In genomic region chr2:91263692-91264660, GRCm38 (mm10) we compare ENCODE assay signal across 8 mouse cellular contexts. TPM values are rescaled to one million over a fixed set of nuclear protein-coding genes. Genes with fewer than 3 reads are reported as not detected.
DNase-seq lines count a peak whose midpoint lies in the region; ATAC-seq and TF ChIP-seq lines count a peak whose summit lies in the region.

No protein-coding gene starts in this region.

- peaks cover 55% of the 10 kb centered on the region for H3K36me3 ChIP-seq in kidney, embryonic 15.5 days
- H3K36me3 ChIP-seq in embryonic facial prominence, embryonic 13.5 days: peaks cover 59% of the 10 kb centered on the region
- peaks cover 15% of the 10 kb centered on the region for H3K36me3 ChIP-seq in hindbrain, embryonic 16.5 days (ENCODE audit: control insufficient read depth, insufficient read depth, low read length)
- peaks cover 12% of the 10 kb centered on the region for H3K36me3 ChIP-seq in midbrain, postnatal 0 days (ENCODE audit: insufficient read depth, low read length)

- 80% methylated on average over 17 of the region's 17 CpGs for WGBS in kidney, embryonic 15.5 days
- WGBS in embryonic facial prominence, embryonic 13.5 days: 90% methylated on average over 17 of the region's 17 CpGs
- WGBS in hindbrain, embryonic 16.5 days: 89% methylated on average over 17 of the region's 17 CpGs
- 90% methylated on average over 17 of the region's 17 CpGs for WGBS in midbrain, postnatal 0 days

- H3K4me2 ChIP-seq in kidney, embryonic 15.5 days: peak overlapping the region; percentile 66
- peak overlapping the region; percentile 82 for H3K4me2 ChIP-seq in embryonic facial prominence, embryonic 13.5 days
- peak overlapping the region; percentile 90 for H3K4me2 ChIP-seq in hindbrain, embryonic 16.5 days (ENCODE audit: low read length)
- peak overlapping the region; percentile 62 for H3K4me2 ChIP-seq in midbrain, postnatal 0 days (ENCODE audit: low read depth, low read length, poor library complexity, severe bottlenecking)

- TF ChIP-seq CTCF in midbrain, postnatal 0 days (IDR thresholded peaks at IDR 0.05): no peak

- DNase-seq in kidney, postnatal 14 days: no peak
- no peak for DNase-seq in midbrain, postnatal 0 days (ENCODE audit: low spot score)
- DNase-seq in gastrocnemius, postnatal 4 days (ENCODE audit: low spot score in 2 of 2): no peak
- no peak for DNase-seq in thymus, postnatal 25 days
- DNase-seq in right cerebral cortex, adult 18-20 months: no peak

- peaks cover 26% of the 10 kb centered on the region for H3K4me1 ChIP-seq in kidney, embryonic 15.5 days
- peaks cover 25% of the 10 kb centered on the region for H3K4me1 ChIP-seq in embryonic facial prominence, embryonic 13.5 days
- H3K4me1 ChIP-seq in hindbrain, embryonic 16.5 days (ENCODE audit: control insufficient read depth, insufficient read depth, low read depth, low read length): peaks cover 15% of the 10 kb centered on the region
- H3K4me1 ChIP-seq in midbrain, postnatal 0 days (ENCODE audit: insufficient read depth, low read length): peaks cover 12% of the 10 kb centered on the region

- H3K9ac ChIP-seq in kidney, embryonic 15.5 days: peak overlapping the region; percentile 44
- H3K9ac ChIP-seq in embryonic facial prominence, embryonic 13.5 days: peak overlapping the region; percentile 96
- H3K9ac ChIP-seq in hindbrain, embryonic 16.5 days (ENCODE audit: low read depth, low read length): peak overlapping the region; percentile 95
- peak overlapping the region; percentile 44; the same call in 1 of the 2 replicates for H3K9ac ChIP-seq in midbrain, postnatal 0 days (replicated peaks; ENCODE audit: low read length, poor library complexity, severe bottlenecking)

- peak overlapping the region; percentile 75 for H3K4me3 ChIP-seq in kidney, embryonic 15.5 days (replicated peaks)
- peak overlapping the region; percentile 86 for H3K4me3 ChIP-seq in embryonic facial prominence, embryonic 13.5 days
- peak overlapping the region; percentile 81 for H3K4me3 ChIP-seq in hindbrain, embryonic 16.5 days (ENCODE audit: low read length)
- H3K4me3 ChIP-seq in midbrain, postnatal 0 days (ENCODE audit: low read depth, low read length): peak overlapping the region; percentile 73

- H3K27me3 ChIP-seq in kidney, embryonic 15.5 days: no peaks in the 10 kb centered on the region
- no peaks in the 10 kb centered on the region for H3K27me3 ChIP-seq in embryonic facial prominence, embryonic 13.5 days
- no peaks in the 10 kb centered on the region for H3K27me3 ChIP-seq in hindbrain, embryonic 16.5 days (replicated peaks; ENCODE audit: control insufficient read depth, insufficient read depth, low read length)
- no peaks in the 10 kb centered on the region for H3K27me3 ChIP-seq in midbrain, postnatal 0 days (ENCODE audit: insufficient read depth, low read length)

- H3K9me3 ChIP-seq in kidney, embryonic 15.5 days (replicated peaks): no peaks in the 10 kb centered on the region
- no peaks in the 10 kb centered on the region for H3K9me3 ChIP-seq in embryonic facial prominence, embryonic 13.5 days
- H3K9me3 ChIP-seq in hindbrain, embryonic 16.5 days (ENCODE audit: control insufficient read depth, low read length): no peaks in the 10 kb centered on the region
- no peaks in the 10 kb centered on the region for H3K9me3 ChIP-seq in midbrain, postnatal 0 days (ENCODE audit: low read length)

- no peak for ATAC-seq in kidney, embryonic 15.5 days (replicated peaks; ENCODE audit: low FRiP score)
- ATAC-seq in embryonic facial prominence, embryonic 13.5 days (ENCODE audit: insufficient number of reproducible peaks, insufficient read depth, low FRiP score, low TSS enrichment, low read depth): no peak
- ATAC-seq in hindbrain, embryonic 16.5 days: no peak
- ATAC-seq in midbrain, postnatal 0 days (ENCODE audit: low FRiP score): no peak

- H3K27ac ChIP-seq in kidney, embryonic 15.5 days: peak overlapping the region; percentile 93
- peak overlapping the region; percentile 87 for H3K27ac ChIP-seq in embryonic facial prominence, embryonic 13.5 days
- peak overlapping the region; percentile 95 for H3K27ac ChIP-seq in hindbrain, embryonic 16.5 days (ENCODE audit: low read depth, low read length)
- peak overlapping the region; percentile 84 for H3K27ac ChIP-seq in midbrain, postnatal 0 days (ENCODE audit: low read depth, low read length)

RNA-seq across cellular contexts. Expression of gene Arfgap2, which starts 0.8 kb away (rescaled TPM):
- 86.6 and 92.2 TPM in 2 replicates for polyA plus RNA-seq in kidney, embryonic 15.5 days (2015; fragmentation: Nextera tagmentation; extraction: Ambion mirVana)
- polyA plus RNA-seq in embryonic facial prominence, embryonic 13.5 days (2015; fragmentation: Nextera tagmentation; extraction: Ambion mirVana): 81.8 and 90.6 TPM in 2 replicates
- polyA plus RNA-seq in hindbrain, embryonic 16.5 days (2015; fragmentation: Nextera tagmentation; extraction: Ambion mirVana): 61.2 and 67.7 TPM in 2 replicates
- total RNA-seq in midbrain, postnatal 0 days (2014; rRNA removed): 47.7 and 51.1 TPM in 2 replicates
- polyA plus RNA-seq in midbrain, postnatal 0 days (2015; fragmentation: Nextera tagmentation; extraction: Ambion mirVana): 53.0 and 56.8 TPM in 2 replicates
- total RNA-seq in gastrocnemius, postnatal 4 days (2021): 10 to 100 TPM; 86.1 to 95.9 TPM

RNA-seq across cellular contexts. Expression of gene Pacsin3, which starts 8.2 kb away (rescaled TPM):
- polyA plus RNA-seq in kidney, embryonic 15.5 days (2015; fragmentation: Nextera tagmentation; extraction: Ambion mirVana): 39.9 and 40.3 TPM in 2 replicates
- 42.1 and 44.2 TPM in 2 replicates for polyA plus RNA-seq in embryonic facial prominence, embryonic 13.5 days (2015; fragmentation: Nextera tagmentation; extraction: Ambion mirVana)
- 21.8 and 24.5 TPM in 2 replicates for polyA plus RNA-seq in hindbrain, embryonic 16.5 days (2015; fragmentation: Nextera tagmentation; extraction: Ambion mirVana)
- total RNA-seq in midbrain, postnatal 0 days (2014; rRNA removed): 17.5 and 22.6 TPM in 2 replicates
- polyA plus RNA-seq in midbrain, postnatal 0 days (2015; fragmentation: Nextera tagmentation; extraction: Ambion mirVana): 17.7 and 18.7 TPM in 2 replicates
- total RNA-seq in gastrocnemius, postnatal 4 days (2021): 100 to 1,000 TPM; 297 to 321 TPM

RNA-seq across cellular contexts. Expression of gene Ddb2, which starts 27.2 kb away (rescaled TPM):
- polyA plus RNA-seq in kidney, embryonic 15.5 days (2015; fragmentation: Nextera tagmentation; extraction: Ambion mirVana): 16.2 and 17.0 TPM in 2 replicates
- 20.0 and 23.6 TPM in 2 replicates for polyA plus RNA-seq in embryonic facial prominence, embryonic 13.5 days (2015; fragmentation: Nextera tagmentation; extraction: Ambion mirVana)
- 16.1 and 17.4 TPM in 2 replicates for polyA plus RNA-seq in hindbrain, embryonic 16.5 days (2015; fragmentation: Nextera tagmentation; extraction: Ambion mirVana)
- total RNA-seq in midbrain, postnatal 0 days (2014; rRNA removed): 7.9 and 11.5 TPM in 2 replicates
- polyA plus RNA-seq in midbrain, postnatal 0 days (2015; fragmentation: Nextera tagmentation; extraction: Ambion mirVana): 13.4 and 14.2 TPM in 2 replicates
- total RNA-seq in gastrocnemius, postnatal 4 days (2021): 1 to 10 TPM; 6.8 to 9.5 TPM

Comparison
In these comparisons a context has a peak if more than half of its experiments do, and no peak if none do; other contexts are left out.
1. H3K9ac ChIP-seq: peak in every context shown above with its lines; median percentile 96 in embryonic facial prominence, embryonic 13.5 days; 95 in hindbrain, embryonic 16.5 days; 44 in kidney, embryonic 15.5 days; 44 in midbrain, postnatal 0 days.